Mouse (Mus musculus): ENCODE measurements at regions not wholly inside any gene's neighbourhood (a gene's known extent, or its start where the extent isn't known, plus 50 kb on each side); places are given as distances from the start of the nearest gene placed in this dataset.

- Histone ChIP-seq H3K4me1 (no peaks in the 10 kb centered on the region), H3K9me3 (no peaks in the 10 kb centered on the region), H3K4me3 (replicated peaks) (no peak overlapping the region), H3K27ac (no peak overlapping the region), H3K27me3 (no peaks in the 10 kb centered on the region), H3K9ac (no peak overlapping the region), H3K36me3 (replicated peaks) (no peaks in the 10 kb centered on the region), H3K4me2 (no peak overlapping the region)
- WGBS = 26% methylated on average over 2 of the region's 2 CpGs
- no peak for ATAC-seq (ENCODE audit: low FRiP score)
Observed at GRCm38 (mm10) chr9:33295925-33296324, 659.9 kb downstream of the Ets1 start.

- Histone ChIP-seq H3K36me3 (replicated peaks) (no peaks in the 10 kb centered on the region), H3K4me3 (replicated peaks) (no peak overlapping the region), H3K4me2 (no peak overlapping the region), H3K27ac (no peak overlapping the region), H3K27me3 (no peaks in the 10 kb centered on the region), H3K4me1 (no peaks in the 10 kb centered on the region), H3K9ac (no peak overlapping the region), H3K9me3 (no peaks in the 10 kb centered on the region)
- ATAC-seq (ENCODE audit: low FRiP score) = no peak
- 78% methylated on average over 1 of the region's 1 CpGs for WGBS
Observed at GRCm38 (mm10) chr9:33319525-33320025, 683.6 kb downstream of the Ets1 start.

GRCm38 (mm10) chr9:33327722-33328121, 691.7 kb downstream of the Ets1 start:
- H3K9ac ChIP-seq = no peak overlapping the region
- WGBS = 90% methylated on average over 2 of the region's 2 CpGs
- ATAC-seq (ENCODE audit: low FRiP score) = no peak

GRCm38 (mm10) chr9:33350258-33350657, 714.2 kb downstream of the Ets1 start:
- Histone ChIP-seq H3K27ac (no peak overlapping the region), H3K4me1 (no peaks in the 10 kb centered on the region), H3K4me3 (replicated peaks) (no peak overlapping the region), H3K27me3 (no peaks in the 10 kb centered on the region), H3K9me3 (no peaks in the 10 kb centered on the region), H3K4me2 (no peak overlapping the region), H3K36me3 (replicated peaks) (no peaks in the 10 kb centered on the region), H3K9ac (no peak overlapping the region)
- no peak for ATAC-seq (ENCODE audit: low FRiP score)

More at GRCm38 (mm10) chr9:33327722-33328121, 691.7 kb downstream of the Ets1 start:
- H3K9me3 ChIP-seq = no peaks in the 10 kb centered on the region
- H3K4me2 ChIP-seq = no peak overlapping the region
- H3K27me3 ChIP-seq = no peaks in the 10 kb centered on the region
- H3K36me3 ChIP-seq (replicated peaks) = no peaks in the 10 kb centered on the region
- H3K27ac ChIP-seq = no peak overlapping the region
- no peaks in the 10 kb centered on the region for H3K4me1 ChIP-seq
- no peak overlapping the region for H3K4me3 ChIP-seq (replicated peaks)

GRCm38 (mm10) chr9:33356621-33357020, 720.6 kb downstream of the Ets1 start:
- Histone ChIP-seq H3K9ac (no peak overlapping the region), H3K4me3 (replicated peaks) (no peak overlapping the region), H3K27me3 (no peaks in the 10 kb centered on the region), H3K4me2 (no peak overlapping the region), H3K36me3 (replicated peaks) (no peaks in the 10 kb centered on the region), H3K27ac (no peak overlapping the region), H3K4me1 (no peaks in the 10 kb centered on the region), H3K9me3 (no peaks in the 10 kb centered on the region)
- 86% methylated on average over 2 of the region's 2 CpGs for WGBS
- ATAC-seq (ENCODE audit: low FRiP score) = no peak

- no peak for ATAC-seq (ENCODE audit: low FRiP score)
- WGBS = 75% methylated on average over 5 of the region's 5 CpGs
- no peak overlapping the region for H3K9ac ChIP-seq
Observed at GRCm38 (mm10) chr9:33360966-33361365, 724.9 kb downstream of the Ets1 start.

GRCm38 (mm10) chr9:33389170-33389569, 753.1 kb downstream of the Ets1 start:
- H3K9me3 ChIP-seq = no peaks in the 10 kb centered on the region
- ATAC-seq (ENCODE audit: low FRiP score) = no peak
- no peaks in the 10 kb centered on the region for H3K36me3 ChIP-seq (replicated peaks)
- no peak overlapping the region for H3K4me3 ChIP-seq (replicated peaks)
- H3K4me2 ChIP-seq = no peak overlapping the region
- H3K27me3 ChIP-seq = no peaks in the 10 kb centered on the region
- no peak overlapping the region for H3K27ac ChIP-seq
- H3K9ac ChIP-seq = no peak overlapping the region
- no peaks in the 10 kb centered on the region for H3K4me1 ChIP-seq

More at GRCm38 (mm10) chr9:33360966-33361365, 724.9 kb downstream of the Ets1 start:
- no peaks in the 10 kb centered on the region for H3K27me3 ChIP-seq
- H3K36me3 ChIP-seq (replicated peaks) = no peaks in the 10 kb centered on the region
- H3K27ac ChIP-seq = no peak overlapping the region
- H3K4me1 ChIP-seq = no peaks in the 10 kb centered on the region
- H3K9me3 ChIP-seq = no peaks in the 10 kb centered on the region
- no peak overlapping the region for H3K4me3 ChIP-seq (replicated peaks)
- H3K4me2 ChIP-seq = no peak overlapping the region

- H3K4me1 ChIP-seq = no peaks in the 10 kb centered on the region
- H3K36me3 ChIP-seq (replicated peaks) = no peaks in the 10 kb centered on the region
- no peaks in the 10 kb centered on the region for H3K9me3 ChIP-seq
- H3K27ac ChIP-seq = no peak overlapping the region
- no peak overlapping the region for H3K4me3 ChIP-seq (replicated peaks)
- no peak for ATAC-seq (ENCODE audit: low FRiP score)
- 94% methylated on average over 4 of the region's 4 CpGs for WGBS
- H3K4me2 ChIP-seq = no peak overlapping the region
- no peaks in the 10 kb centered on the region for H3K27me3 ChIP-seq
- H3K9ac ChIP-seq = no peak overlapping the region
Observed at GRCm38 (mm10) chr9:33404691-33405090, 768.7 kb downstream of the Ets1 start.

GRCm38 (mm10) chr9:33407517-33407916, 771.5 kb downstream of the Ets1 start:
- Histone ChIP-seq H3K36me3 (replicated peaks) (no peaks in the 10 kb centered on the region), H3K4me1 (no peaks in the 10 kb centered on the region), H3K27me3 (no peaks in the 10 kb centered on the region), H3K4me3 (replicated peaks) (no peak overlapping the region), H3K27ac (no peak overlapping the region), H3K9ac (no peak overlapping the region), H3K4me2 (no peak overlapping the region), H3K9me3 (no peaks in the 10 kb centered on the region)
- ATAC-seq (ENCODE audit: low FRiP score) = no peak
- 96% methylated on average over 2 of the region's 2 CpGs for WGBS

GRCm38 (mm10) chr9:33423781-33424180, 787.8 kb downstream of the Ets1 start:
- Histone ChIP-seq H3K4me1 (no peaks in the 10 kb centered on the region), H3K27me3 (no peaks in the 10 kb centered on the region), H3K36me3 (replicated peaks) (no peaks in the 10 kb centered on the region), H3K4me3 (replicated peaks) (no peak overlapping the region), H3K4me2 (no peak overlapping the region), H3K9ac (no peak overlapping the region), H3K27ac (no peak overlapping the region), H3K9me3 (no peaks in the 10 kb centered on the region)
- 23% methylated on average over 2 of the region's 2 CpGs for WGBS
- ATAC-seq (ENCODE audit: low FRiP score) = peak; percentile 72; the same call in 1 of the 2 replicates

GRCm38 (mm10) chr9:33436459-33436858, 800.4 kb downstream of the Ets1 start:
- no peak overlapping the region for H3K4me3 ChIP-seq (replicated peaks)
- H3K27me3 ChIP-seq = no peaks in the 10 kb centered on the region
- H3K9ac ChIP-seq = no peak overlapping the region
- H3K36me3 ChIP-seq (replicated peaks) = no peaks in the 10 kb centered on the region
- H3K27ac ChIP-seq = no peak overlapping the region
- 85% methylated on average over 4 of the region's 4 CpGs for WGBS
- H3K4me1 ChIP-seq = no peaks in the 10 kb centered on the region
- no peak for ATAC-seq (ENCODE audit: low FRiP score)
- H3K9me3 ChIP-seq = no peaks in the 10 kb centered on the region
- H3K4me2 ChIP-seq = no peak overlapping the region

- no peak for ATAC-seq (ENCODE audit: low FRiP score)
- Histone ChIP-seq H3K4me2 (no peak overlapping the region), H3K36me3 (replicated peaks) (no peaks in the 10 kb centered on the region), H3K27ac (no peak overlapping the region), H3K4me3 (replicated peaks) (no peak overlapping the region), H3K9me3 (no peaks in the 10 kb centered on the region), H3K27me3 (no peaks in the 10 kb centered on the region), H3K9ac (no peak overlapping the region), H3K4me1 (no peaks in the 10 kb centered on the region)
- WGBS = 65% methylated on average over 5 of the region's 5 CpGs
Observed at GRCm38 (mm10) chr9:33442266-33442665, 806.2 kb downstream of the Ets1 start.

- H3K27ac ChIP-seq = no peak overlapping the region
- no peak overlapping the region for H3K9ac ChIP-seq
- no peaks in the 10 kb centered on the region for H3K4me1 ChIP-seq
- 55% methylated on average over 1 of the region's 1 CpGs for WGBS
- no peaks in the 10 kb centered on the region for H3K36me3 ChIP-seq (replicated peaks)
- no peak overlapping the region for H3K4me3 ChIP-seq (replicated peaks)
- no peak overlapping the region for H3K4me2 ChIP-seq
- no peaks in the 10 kb centered on the region for H3K9me3 ChIP-seq
- H3K27me3 ChIP-seq = no peaks in the 10 kb centered on the region
- ATAC-seq (ENCODE audit: low FRiP score) = peak; percentile 11; the same call in 1 of the 2 replicates
Observed at GRCm38 (mm10) chr9:33445902-33446301, 809.9 kb downstream of the Ets1 start.
